Mouse (Mus musculus) kidney, adult 2 months (tissue): ENCODE data around the gene Xpr1. TPM values are rescaled to one million over a fixed set of nuclear protein-coding genes. Genes with fewer than 3 reads are reported as not detected.

Source experiments
- DNase-seq: peaks from one replicate; pipeline ENCODE4 v3.0.0; 2021
- H3K27ac ChIP-seq: fragments of 200-500 bp; 2 replicates; pipeline ENCODE4 v1.5.1; 2012; ENCODE audit warnings: low read depth, low read length, control low read depth, inconsistent platforms; ENCODE audit not compliant: insufficient read depth
- H3K27me3 ChIP-seq: fragments of 200-500 bp; replicated peaks from 2 replicates; pipeline ENCODE4 v1.6.1; 2012; ENCODE audit warnings: mild to moderate bottlenecking, moderate library complexity, low read length, inconsistent platforms; ENCODE audit not compliant: control insufficient read depth, insufficient read depth
- H3K36me3 ChIP-seq: fragments of 200-500 bp; 2 replicates; pipeline ENCODE4 v1.6.1; 2012; ENCODE audit warnings: mild to moderate bottlenecking, moderate library complexity, low read length, inconsistent platforms; ENCODE audit not compliant: control insufficient read depth, insufficient read depth
- H3K4me1 ChIP-seq: fragments of 200-500 bp; 2 replicates; pipeline ENCODE4 v1.6.1; 2011; ENCODE audit warnings: low read length; ENCODE audit not compliant: control insufficient read depth, insufficient read depth
- H3K4me3 ChIP-seq: fragments of 200-500 bp; 2 replicates; pipeline ENCODE4 v1.5.1; 2011; ENCODE audit warnings: mild to moderate bottlenecking, low read depth, low read length, control low read depth; ENCODE audit not compliant: insufficient read depth
- CTCF ChIP-seq: fragments of 200-500 bp; conservative IDR thresholded peaks from 2 replicates; pipeline ENCODE4 v1.5.1; 2011; ENCODE audit warnings: low read depth, mild to moderate bottlenecking, control low read depth, low read length, moderate library complexity, mixed read lengths; ENCODE audit not compliant: insufficient read depth, insufficient read length
- POLR2A ChIP-seq: fragments of 200-500 bp; IDR thresholded peaks from one replicate; pipeline ENCODE4 v1.6.1; 2011; ENCODE audit warnings: low read depth, low read length, control low read depth
- WGBS: fragments of 180-500 bp; shearing (Covaris S2); methylation state at CpG from one replicate; pipeline ENCODE4 v1.1.7; 2018; 5-methylcytosine and 5-hydroxymethylcytosine counted together
- polyA plus RNA-seq: library from polyadenylated mRNA; depleted of rRNA; stranded (reverse); fragments of >200 nt; gene quantifications from 2 replicates; pipeline ENCODE4 v1.2.3, GENCODE M21; 2012

Xpr1 gene
- polyA plus RNA-seq, 1 experiment, result 21.8 TPM

- no peaks in the 10 kb centered on the region for H3K36me3 ChIP-seq
- H3K27ac ChIP-seq, result no peak overlapping the region
- no peaks in the 10 kb centered on the region for H3K27me3 ChIP-seq
- H3K4me1 ChIP-seq, result no peaks in the 10 kb centered on the region
- no peak for DNase-seq
- WGBS, result 95% methylated on average over 4 of the region's 4 CpGs
- no peak overlapping the region for H3K4me3 ChIP-seq
- TF ChIP-seq CTCF (no peak), POLR2A (no peak)
Observed at GRCm38 (mm10) chr1:155337315-155337714, 79.9 kb downstream of the Xpr1 start.

- TF ChIP-seq CTCF (no peak), POLR2A (no peak)
- DNase-seq, result no peak
- H3K36me3 ChIP-seq, result no peaks in the 10 kb centered on the region; the same call in none of the 2 replicates
- no peaks in the 10 kb centered on the region for H3K4me1 ChIP-seq
- no peak overlapping the region for H3K27ac ChIP-seq
- WGBS, result 80% methylated on average over 6 of the region's 6 CpGs
- no peak overlapping the region for H3K4me3 ChIP-seq
- H3K27me3 ChIP-seq, result no peaks in the 10 kb centered on the region
Observed at GRCm38 (mm10) chr1:155335963-155336362, 81.3 kb downstream of the Xpr1 start.

- Histone ChIP-seq H3K36me3 (no peaks in the 10 kb centered on the region), H3K4me1 (no peaks in the 10 kb centered on the region), H3K27me3 (no peaks in the 10 kb centered on the region), H3K27ac (no peak overlapping the region), H3K4me3 (no peak overlapping the region)
- TF ChIP-seq CTCF, result no peak
- no peak for TF ChIP-seq POLR2A
- no peak for DNase-seq
- 75% methylated on average over 1 of the region's 1 CpGs for WGBS
Observed at GRCm38 (mm10) chr1:155322183-155322582, 95.0 kb downstream of the Xpr1 start.

DNA sequence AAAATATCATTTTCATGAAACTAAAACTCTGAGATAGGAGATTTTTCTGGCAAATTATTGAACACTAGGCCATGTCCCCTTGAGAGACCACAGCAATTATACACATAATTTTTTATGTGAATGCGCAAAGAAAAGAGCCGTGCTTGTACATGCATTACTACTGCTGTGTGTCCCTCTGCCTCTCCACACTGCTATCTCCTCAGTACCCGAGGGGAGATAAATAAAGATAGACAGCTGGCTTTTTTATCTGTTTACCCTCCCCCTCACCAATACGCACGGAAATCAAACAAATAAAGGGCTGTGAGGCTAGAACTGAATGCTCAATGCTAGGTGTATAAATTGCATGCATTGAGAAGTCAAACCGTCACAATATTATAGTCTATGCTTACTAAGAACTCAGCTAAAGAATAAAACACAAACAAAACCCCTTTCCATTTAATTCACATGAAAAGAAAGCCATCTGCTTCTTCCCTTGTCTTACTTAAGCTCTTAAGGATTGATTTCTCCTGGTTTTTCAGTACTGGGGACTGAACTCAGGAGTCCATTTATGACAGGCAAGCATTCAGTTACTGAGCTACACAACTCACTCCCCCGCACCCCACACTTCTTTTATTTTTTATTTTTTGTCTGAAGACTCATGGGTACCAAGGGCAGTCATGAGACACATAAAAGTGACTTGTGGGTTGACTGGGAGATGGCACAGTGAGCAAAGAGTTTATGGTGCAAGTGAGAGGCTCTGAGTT, 97.0 kb downstream of the Xpr1 start:
- no peak for DNase-seq
- no peaks in the 10 kb centered on the region for H3K36me3 ChIP-seq
- H3K27ac ChIP-seq, result no peak overlapping the region
- TF ChIP-seq POLR2A (no peak), CTCF (no peak)
- no peaks in the 10 kb centered on the region for H3K4me1 ChIP-seq
- 85% methylated on average over 7 of the region's 7 CpGs for WGBS
- H3K4me3 ChIP-seq, result no peak overlapping the region
- no peaks in the 10 kb centered on the region for H3K27me3 ChIP-seq

DNA sequence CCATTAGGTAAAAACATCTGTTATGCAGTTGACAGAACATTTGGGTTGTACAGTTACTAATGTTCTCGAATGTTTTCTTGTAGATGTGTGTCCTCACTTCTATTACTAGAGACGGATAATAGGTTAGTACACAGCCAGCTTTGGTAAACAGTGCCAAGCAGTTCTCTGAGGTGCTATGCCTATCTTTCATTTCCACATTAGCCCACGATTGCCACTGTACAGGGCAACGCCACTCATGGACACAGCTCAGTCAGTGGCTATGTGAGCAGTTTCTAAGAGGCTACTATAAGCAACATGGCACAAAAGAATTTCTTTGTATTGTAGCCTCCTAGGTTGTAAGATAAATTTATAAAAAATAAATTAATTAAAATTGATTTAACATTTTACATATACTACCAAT, 97.7 kb downstream of the Xpr1 start:
- TF ChIP-seq POLR2A (no peak), CTCF (no peak)
- H3K4me3 ChIP-seq, result no peak overlapping the region
- no peaks in the 10 kb centered on the region for H3K27me3 ChIP-seq
- WGBS, result 78% methylated on average over 4 of the region's 4 CpGs
- H3K27ac ChIP-seq, result no peak overlapping the region
- no peak for DNase-seq
- H3K36me3 ChIP-seq, result no peaks in the 10 kb centered on the region
- no peaks in the 10 kb centered on the region for H3K4me1 ChIP-seq

DNA sequence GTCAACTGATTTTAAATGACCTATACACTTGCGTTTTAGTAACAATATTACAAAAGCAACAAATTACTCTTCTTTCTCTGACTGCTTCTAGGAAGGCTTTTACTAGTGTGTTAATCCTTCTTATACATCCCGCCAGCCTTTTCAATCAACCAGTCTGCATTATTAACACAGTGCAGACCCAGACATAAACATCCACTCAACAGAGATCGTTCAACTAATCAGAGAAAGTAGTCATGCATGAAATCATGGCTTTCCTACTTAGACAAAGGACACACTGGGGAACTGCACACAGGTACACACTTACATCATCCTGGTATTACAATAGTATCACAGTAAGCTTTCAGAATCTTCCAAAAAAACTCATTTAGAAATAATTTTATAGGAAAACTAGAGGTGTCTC, 105.5 kb downstream of the Xpr1 start:
- Histone ChIP-seq H3K36me3 (peaks cover 4% of the 10 kb centered on the region; the same call in 1 of the 2 replicates), H3K4me3 (no peak overlapping the region), H3K27ac (no peak overlapping the region), H3K4me1 (no peaks in the 10 kb centered on the region), H3K27me3 (no peaks in the 10 kb centered on the region)
- TF ChIP-seq POLR2A, result no peak
- DNase-seq, result no peak
- WGBS, result 76% methylated on average over 3 of the region's 3 CpGs

- no peaks in the 10 kb centered on the region for H3K27me3 ChIP-seq
- TF ChIP-seq CTCF (no peak), POLR2A (no peak)
- H3K36me3 ChIP-seq, result peaks cover 4% of the 10 kb centered on the region; the same call in 1 of the 2 replicates
- H3K27ac ChIP-seq, result no peak overlapping the region
- H3K4me3 ChIP-seq, result no peak overlapping the region
- H3K4me1 ChIP-seq, result no peaks in the 10 kb centered on the region
- no peak for DNase-seq
- WGBS, result 46% methylated on average over 3 of the region's 3 CpGs
Observed at GRCm38 (mm10) chr1:155306879-155307278, 110.3 kb downstream of the Xpr1 start.

DNA sequence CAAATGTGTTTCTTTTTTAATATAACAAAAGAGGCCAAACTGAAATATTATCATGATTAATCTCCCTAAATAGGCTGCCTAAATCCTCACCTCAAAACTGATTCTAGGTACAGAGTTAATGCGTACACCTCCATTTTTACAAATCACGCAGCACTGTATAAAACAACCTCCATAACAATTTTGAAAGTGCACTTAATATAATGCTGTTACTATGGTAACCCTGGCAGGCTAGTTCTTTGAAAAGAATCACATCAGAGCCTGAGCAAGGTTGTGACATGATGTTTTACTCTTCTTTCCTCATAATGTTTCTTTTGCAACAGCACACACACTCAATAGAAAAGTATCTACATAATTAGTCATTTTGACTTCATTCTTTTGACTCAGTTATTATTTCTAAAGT, 113.8 kb downstream of the Xpr1 start:
- TF ChIP-seq CTCF (no peak), POLR2A (no peak)
- 96% methylated on average over 2 of the region's 2 CpGs for WGBS

More for the DNA sequence above, 113.8 kb downstream of the Xpr1 start:
- Histone ChIP-seq H3K27me3 (no peaks in the 10 kb centered on the region), H3K4me1 (no peaks in the 10 kb centered on the region), H3K27ac (no peak overlapping the region), H3K4me3 (no peak overlapping the region), H3K36me3 (no peaks in the 10 kb centered on the region; the same call in 1 of the 2 replicates)
- no peak for DNase-seq
